Mouse (Mus musculus) frontal cortex, adult (tissue): Measurements from ENCODE around the gene Tefm.
"Not testable (repeated sequence)": the region's sequence is repeated elsewhere in the genome, so short reads cannot be mapped to it uniquely, and the experiment has no call there.

Experiments used
- ATAC-seq: cut with Nextera tagmentation; 2 replicates; pipeline ENCODE4 v1.9.2; 2017; ENCODE audit warnings: mild to moderate bottlenecking, moderate library complexity, mixed read lengths; ENCODE audit not compliant: low TSS enrichment

The Tefm gene

GRCm38 (mm10) chr11:80156841-80157240 is 14.9 kb upstream of the Tefm start:
- no peak for ATAC-seq

- no peak for ATAC-seq
Observed at GRCm38 (mm10) chr11:80155961-80156360, 14.0 kb upstream of the Tefm start.

- no peak for ATAC-seq
Observed at GRCm38 (mm10) chr11:80155541-80155940, 13.6 kb upstream of the Tefm start.

- ATAC-seq: no peak
Observed at GRCm38 (mm10) chr11:80154501-80154900, 12.5 kb upstream of the Tefm start.

GRCm38 (mm10) chr11:80153857-80154495 is 12.0 kb upstream of the Tefm start, which contains the start of gene Adap2:
Gene Adap2 (plus strand): TSS chr11:80154105.
- no peak for ATAC-seq

GRCm38 (mm10) chr11:80152376-80152775 is 10.4 kb upstream of the Tefm start:
- ATAC-seq: no peak

GRCm38 (mm10) chr11:80151541-80151940 is 9.6 kb upstream of the Tefm start:
- no peak for ATAC-seq

GRCm38 (mm10) chr11:80150566-80150965 is 8.6 kb upstream of the Tefm start:
- no peak for ATAC-seq

GRCm38 (mm10) chr11:80149412-80150023 is 7.5 kb upstream of the Tefm start:
- no peak for ATAC-seq

- ATAC-seq: not testable (repeated sequence)
Observed at GRCm38 (mm10) chr11:80148974-80149373, 7.0 kb upstream of the Tefm start.

- ATAC-seq: no peak
Observed at GRCm38 (mm10) chr11:80148313-80148712, 6.3 kb upstream of the Tefm start.

- ATAC-seq: no peak
Observed at GRCm38 (mm10) chr11:80147748-80148147, 5.8 kb upstream of the Tefm start.

- ATAC-seq: no peak
Observed at GRCm38 (mm10) chr11:80145787-80146275, 3.9 kb upstream of the Tefm start.

GRCm38 (mm10) chr11:80142872-80143271 is 897 bp upstream of the Tefm start:
- ATAC-seq: no peak

GRCm38 (mm10) chr11:80137773-80138172 is 4.2 kb downstream of the Tefm start:
- ATAC-seq: no peak

- no peak for ATAC-seq
Observed at GRCm38 (mm10) chr11:80136786-80137185, 5.2 kb downstream of the Tefm start.

- ATAC-seq: no peak
Observed at GRCm38 (mm10) chr11:80135954-80136683, 5.9 kb downstream of the Tefm start.

- ATAC-seq: no peak
Observed at GRCm38 (mm10) chr11:80134744-80135143, 7.2 kb downstream of the Tefm start.

GRCm38 (mm10) chr11:80132050-80132449 is 9.9 kb downstream of the Tefm start:
- ATAC-seq: no peak

GRCm38 (mm10) chr11:80116411-80116810 is 25.6 kb downstream of the Tefm start:
- no peak for ATAC-seq

GRCm38 (mm10) chr11:80104407-80104806 is 37.6 kb downstream of the Tefm start:
- no peak for ATAC-seq

GRCm38 (mm10) chr11:80101298-80101697 is 40.7 kb downstream of the Tefm start:
- no peak for ATAC-seq
